Mouse (Mus musculus) CD4-positive helper T cell, adult 2 months (primary cell): ENCODE measurements around the gene Stat1.
A peak's percentile ranks its signal among the peaks of the same experiment; 100 is the strongest.

ENCODE experiments used
- DNase-seq: peaks from one replicate; pipeline ENCODE4 v3.0.0-alpha.2; 2012; ENCODE audit warnings: low read depth, missing footprints, low spot score

The Stat1 gene

GRCm38 (mm10) chr1:52131787-52132377 lies 12.6 kb downstream of the Stat1 start:
- DNase-seq: no peak

GRCm38 (mm10) chr1:52133254-52133653 lies 14.0 kb downstream of the Stat1 start:
- DNase-seq: no peak

GRCm38 (mm10) chr1:52137292-52137691 lies 18.1 kb downstream of the Stat1 start:
- DNase-seq: no peak

- DNase-seq: no peak
These were observed 21.3 kb downstream of the Stat1 start for GRCm38 (mm10) chr1:52140534-52140933.

GRCm38 (mm10) chr1:52141482-52141881 lies 22.2 kb downstream of the Stat1 start:
- no peak for DNase-seq

GRCm38 (mm10) chr1:52142117-52142516 lies 22.9 kb downstream of the Stat1 start:
- DNase-seq: no peak

- no peak for DNase-seq
These were observed 24.0 kb downstream of the Stat1 start for GRCm38 (mm10) chr1:52143191-52143590.

GRCm38 (mm10) chr1:52143596-52144156 lies 24.4 kb downstream of the Stat1 start:
- peak; percentile 63 for DNase-seq

GRCm38 (mm10) chr1:52144907-52145306 lies 25.7 kb downstream of the Stat1 start:
- DNase-seq: no peak

GRCm38 (mm10) chr1:52146214-52146970 lies 27.2 kb downstream of the Stat1 start:
- peak; percentile 65 for DNase-seq

GRCm38 (mm10) chr1:52147431-52147830 lies 28.2 kb downstream of the Stat1 start:
- DNase-seq: no peak

GRCm38 (mm10) chr1:52148178-52148577 lies 28.9 kb downstream of the Stat1 start:
- DNase-seq: no peak

- DNase-seq: no peak
These were observed 29.5 kb downstream of the Stat1 start for GRCm38 (mm10) chr1:52148696-52149095.

GRCm38 (mm10) chr1:52149934-52150346 lies 30.7 kb downstream of the Stat1 start:
- DNase-seq: no peak

- no peak for DNase-seq
These were observed 31.4 kb downstream of the Stat1 start for GRCm38 (mm10) chr1:52150676-52151075.

- DNase-seq: no peak
These were observed 31.9 kb downstream of the Stat1 start for GRCm38 (mm10) chr1:52151166-52151565.

GRCm38 (mm10) chr1:52152369-52152768 lies 33.1 kb downstream of the Stat1 start:
- no peak for DNase-seq

- DNase-seq: no peak
These were observed 33.7 kb downstream of the Stat1 start for GRCm38 (mm10) chr1:52152936-52153335.

GRCm38 (mm10) chr1:52154890-52155289 lies 35.6 kb downstream of the Stat1 start:
- DNase-seq: no peak

GRCm38 (mm10) chr1:52156351-52156750 lies 37.1 kb downstream of the Stat1 start:
- DNase-seq: no peak

GRCm38 (mm10) chr1:52158040-52158439 lies 38.8 kb downstream of the Stat1 start:
- no peak for DNase-seq

- DNase-seq: no peak
These were observed 39.5 kb downstream of the Stat1 start for GRCm38 (mm10) chr1:52158490-52159381.
